Mouse (Mus musculus) embryonic facial prominence, embryonic 10.5 days (tissue): ENCODE measurements around the gene Rita1. TPM values are rescaled to one million over a fixed set of nuclear protein-coding genes. Genes with fewer than 3 reads are reported as not detected.
A peak's percentile ranks its signal among the peaks of the same experiment; 100 is the strongest.

Experiments
- DNase-seq: peaks from one replicate; pipeline ENCODE4 v3.0.0-alpha.2; 2017; ENCODE audit warnings: low spot score
- H3K27ac ChIP-seq: fragments of 300-500 bp; sonication (generic); replicated peaks from 2 replicates; pipeline ENCODE4 v1.5.1; 2016; ENCODE audit warnings: mild to moderate bottlenecking
- H3K27me3 ChIP-seq: fragments of 300-500 bp; sonication (generic); replicated peaks from 2 replicates; pipeline ENCODE4 v1.6.1; 2016; ENCODE audit warnings: low read depth, mild to moderate bottlenecking; ENCODE audit not compliant: poor library complexity, severe bottlenecking
- H3K36me3 ChIP-seq: fragments of 300-500 bp; sonication (generic); replicated peaks from 2 replicates; pipeline ENCODE4 v1.6.1; 2016; ENCODE audit warnings: mild to moderate bottlenecking, moderate library complexity
- H3K4me1 ChIP-seq: fragments of 300-500 bp; sonication (generic); 2 replicates; pipeline ENCODE4 v1.6.1; 2016
- H3K4me3 ChIP-seq: fragments of 300-500 bp; sonication (generic); 2 replicates; pipeline ENCODE4 v1.5.1; 2016; ENCODE audit warnings: mild to moderate bottlenecking, moderate library complexity
- H3K9me3 ChIP-seq: fragments of 300-500 bp; sonication (generic); 2 replicates; pipeline ENCODE4 v1.6.1; 2016; ENCODE audit warnings: mild to moderate bottlenecking
- WGBS: fragments of 180-500 bp; shearing (Covaris S2); methylation state at CpG from one replicate; pipeline ENCODE4 v1.1.7; 2016; 5-methylcytosine and 5-hydroxymethylcytosine counted together
- polyA plus RNA-seq: library from polyadenylated mRNA; unstranded; fragments of >200 nt; fragmentation: Nextera tagmentation; extraction: Ambion mirVana; gene quantifications from 2 replicates; pipeline ENCODE4 v1.2.1, GENCODE M21; 2016

The Rita1 gene
- polyA plus RNA-seq, 1 experiment from 2014 or later: 20.1 TPM

GRCm38 (mm10) chr5:120622198-120622851 lies 9.9 kb upstream of the Rita1 start:
- DNase-seq: no peak
- H3K27ac ChIP-seq: no peak overlapping the region
- H3K4me3 ChIP-seq: no peak overlapping the region
- no peaks in the 10 kb centered on the region for H3K27me3 ChIP-seq
- 82% methylated on average over 5 of the region's 5 CpGs for WGBS
- peaks cover 10% of the 10 kb centered on the region for H3K4me1 ChIP-seq
- H3K36me3 ChIP-seq: peaks cover 100% of the 10 kb centered on the region
- H3K9me3 ChIP-seq: no peaks in the 10 kb centered on the region

- H3K27me3 ChIP-seq: no peaks in the 10 kb centered on the region
- DNase-seq: no peak
- peaks cover 100% of the 10 kb centered on the region for H3K36me3 ChIP-seq
- H3K4me1 ChIP-seq: peaks cover 10% of the 10 kb centered on the region
- WGBS: 93% methylated on average over 10 of the region's 10 CpGs
- H3K9me3 ChIP-seq: no peaks in the 10 kb centered on the region
- H3K27ac ChIP-seq: no peak overlapping the region
- H3K4me3 ChIP-seq: no peak overlapping the region
These were observed 9.4 kb upstream of the Rita1 start for GRCm38 (mm10) chr5:120621846-120622197.

- Histone ChIP-seq H3K36me3 (peaks cover 100% of the 10 kb centered on the region), H3K27me3 (no peaks in the 10 kb centered on the region)
- WGBS: 95% methylated on average over 23 of the region's 23 CpGs
These were observed 8.8 kb upstream of the Rita1 start for GRCm38 (mm10) chr5:120621078-120621765.

GRCm38 (mm10) chr5:120620375-120621077 lies 8.1 kb upstream of the Rita1 start:
- Histone ChIP-seq H3K27ac (no peak overlapping the region), H3K36me3 (peaks cover 100% of the 10 kb centered on the region), H3K4me3 (no peak overlapping the region), H3K4me1 (no peaks in the 10 kb centered on the region), H3K9me3 (peaks cover 6% of the 10 kb centered on the region), H3K27me3 (no peaks in the 10 kb centered on the region)
- DNase-seq: peak; percentile 84
- WGBS: 69% methylated on average over 18 of the region's 18 CpGs

More at GRCm38 (mm10) chr5:120621078-120621765, 8.8 kb upstream of the Rita1 start:
- Histone ChIP-seq H3K27ac (no peak overlapping the region), H3K4me3 (no peak overlapping the region), H3K4me1 (peaks cover 6% of the 10 kb centered on the region), H3K9me3 (no peaks in the 10 kb centered on the region; the same call in 1 of the 2 replicates)
- DNase-seq: no peak

- H3K27ac ChIP-seq: no peak overlapping the region
- H3K4me1 ChIP-seq: no peaks in the 10 kb centered on the region
- no peaks in the 10 kb centered on the region for H3K27me3 ChIP-seq
- H3K9me3 ChIP-seq: peaks cover 7% of the 10 kb centered on the region
- peaks cover 95% of the 10 kb centered on the region for H3K36me3 ChIP-seq
- no peak overlapping the region for H3K4me3 ChIP-seq
- 17% methylated on average over 5 of the region's 5 CpGs for WGBS
- peak; percentile 67 for DNase-seq
These were observed 6.8 kb upstream of the Rita1 start for GRCm38 (mm10) chr5:120619201-120619600.

- Histone ChIP-seq H3K9me3 (peaks cover 7% of the 10 kb centered on the region), H3K27me3 (no peaks in the 10 kb centered on the region), H3K27ac (no peak overlapping the region), H3K4me3 (no peak overlapping the region), H3K4me1 (peaks cover 4% of the 10 kb centered on the region), H3K36me3 (peaks cover 91% of the 10 kb centered on the region)
- DNase-seq: no peak
- 86% methylated on average over 12 of the region's 12 CpGs for WGBS
These were observed 6.4 kb upstream of the Rita1 start for GRCm38 (mm10) chr5:120618778-120619177.

- peak; percentile 40 for DNase-seq
- H3K36me3 ChIP-seq: peaks cover 64% of the 10 kb centered on the region
These were observed 3.5 kb upstream of the Rita1 start for GRCm38 (mm10) chr5:120615903-120616302.

GRCm38 (mm10) chr5:120612822-120613604 lies 624 bp upstream of the Rita1 start:
- peak; percentile 100 for DNase-seq
- under 1% methylated on average over 69 of the region's 69 CpGs for WGBS

More at GRCm38 (mm10) chr5:120615903-120616302, 3.5 kb upstream of the Rita1 start:
- Histone ChIP-seq H3K4me1 (peaks cover 17% of the 10 kb centered on the region), H3K27me3 (no peaks in the 10 kb centered on the region), H3K4me3 (no peak overlapping the region), H3K27ac (no peak overlapping the region), H3K9me3 (peaks cover 7% of the 10 kb centered on the region)
- 95% methylated on average over 4 of the region's 4 CpGs for WGBS

GRCm38 (mm10) chr5:120611416-120611815 lies 973 bp downstream of the Rita1 start:
- DNase-seq: no peak
- Histone ChIP-seq H3K27ac (peak overlapping the region; percentile 44), H3K27me3 (no peaks in the 10 kb centered on the region), H3K4me3 (peak overlapping the region; percentile 78), H3K36me3 (peaks cover 45% of the 10 kb centered on the region), H3K9me3 (peaks cover 7% of the 10 kb centered on the region), H3K4me1 (peaks cover 19% of the 10 kb centered on the region)
- WGBS: 52% methylated on average over 8 of the region's 8 CpGs

More at GRCm38 (mm10) chr5:120612822-120613604, 624 bp upstream of the Rita1 start:
- Histone ChIP-seq H3K9me3 (peaks cover 7% of the 10 kb centered on the region), H3K4me1 (peaks cover 19% of the 10 kb centered on the region), H3K4me3 (peak overlapping the region; percentile 78), H3K27me3 (no peaks in the 10 kb centered on the region), H3K27ac (peak overlapping the region; percentile 96), H3K36me3 (peaks cover 59% of the 10 kb centered on the region)

- DNase-seq: no peak
- no peak overlapping the region for H3K27ac ChIP-seq
- H3K9me3 ChIP-seq: peaks cover 5% of the 10 kb centered on the region
- no peaks in the 10 kb centered on the region for H3K27me3 ChIP-seq
- WGBS: 92% methylated on average over 5 of the region's 5 CpGs
- peak overlapping the region; percentile 78 for H3K4me3 ChIP-seq
- peaks cover 40% of the 10 kb centered on the region for H3K36me3 ChIP-seq
- H3K4me1 ChIP-seq: peaks cover 19% of the 10 kb centered on the region
These were observed 1.5 kb downstream of the Rita1 start for GRCm38 (mm10) chr5:120610906-120611305.

GRCm38 (mm10) chr5:120609246-120609775 lies 3.1 kb downstream of the Rita1 start:
- H3K4me1 ChIP-seq: peaks cover 27% of the 10 kb centered on the region
- no peak overlapping the region for H3K27ac ChIP-seq
- 87% methylated on average over 16 of the region's 16 CpGs for WGBS
- H3K27me3 ChIP-seq: no peaks in the 10 kb centered on the region
- H3K9me3 ChIP-seq: no peaks in the 10 kb centered on the region
- DNase-seq: no peak
- peaks cover 27% of the 10 kb centered on the region for H3K36me3 ChIP-seq
- H3K4me3 ChIP-seq: no peak overlapping the region

GRCm38 (mm10) chr5:120607335-120607734 lies 5.1 kb downstream of the Rita1 start:
- Histone ChIP-seq H3K36me3 (peaks cover 27% of the 10 kb centered on the region), H3K4me3 (no peak overlapping the region), H3K9me3 (no peaks in the 10 kb centered on the region), H3K4me1 (peaks cover 22% of the 10 kb centered on the region), H3K27me3 (no peaks in the 10 kb centered on the region), H3K27ac (no peak overlapping the region)
- no peak for DNase-seq
- WGBS: 82% methylated on average over 3 of the region's 3 CpGs
